Mouse (Mus musculus): ENCODE data around the gene Yaf2.
A peak's percentile ranks its signal among the peaks of the same experiment; 100 is the strongest.

Yaf2 gene

DNA sequence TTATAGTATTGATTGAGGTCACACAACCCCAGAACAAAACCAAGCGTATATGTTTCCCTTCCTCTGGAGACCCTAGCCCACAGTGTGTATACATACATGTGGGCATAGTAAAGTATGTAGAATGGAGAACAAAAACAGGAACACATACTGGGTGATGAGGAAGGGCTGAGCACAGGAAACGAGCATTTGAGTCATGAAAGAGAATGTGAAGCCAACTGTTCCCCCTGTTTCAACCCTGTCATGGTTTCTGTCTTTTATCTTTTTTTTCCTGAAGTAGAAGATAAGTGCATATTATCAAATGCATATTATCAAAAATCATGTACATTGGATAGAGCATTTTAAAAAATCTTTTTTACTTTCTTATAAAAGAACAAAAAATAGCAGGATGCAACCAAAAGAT lies 49.1 kb downstream of the Yaf2 start:
- DNase-seq (ENCODE audit: low read depth in 2 of 2, low spot score in 2 of 2): no peak

DNA sequence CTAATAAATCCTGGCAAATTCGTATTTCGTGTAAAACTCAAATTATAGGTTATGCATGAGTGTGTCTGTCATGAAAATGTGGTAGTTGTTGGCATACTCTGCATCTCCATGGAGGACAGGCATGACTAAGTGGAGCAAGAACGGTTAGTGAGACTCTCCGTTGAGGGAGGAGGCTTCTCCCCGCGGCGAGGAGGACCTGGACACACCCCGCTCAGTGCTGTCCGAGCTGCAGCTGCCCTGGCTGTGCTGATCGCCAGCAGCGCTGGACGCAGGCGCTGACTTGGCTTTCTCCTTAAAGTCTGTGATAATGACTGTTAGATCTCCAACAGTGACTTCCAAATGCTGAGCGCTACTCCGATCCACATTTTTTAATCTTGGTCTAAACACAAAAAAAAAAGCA lies 51.5 kb downstream of the Yaf2 start:
- DNase-seq (ENCODE audit: low read depth in 2 of 2, low spot score in 2 of 2): no peak

DNA sequence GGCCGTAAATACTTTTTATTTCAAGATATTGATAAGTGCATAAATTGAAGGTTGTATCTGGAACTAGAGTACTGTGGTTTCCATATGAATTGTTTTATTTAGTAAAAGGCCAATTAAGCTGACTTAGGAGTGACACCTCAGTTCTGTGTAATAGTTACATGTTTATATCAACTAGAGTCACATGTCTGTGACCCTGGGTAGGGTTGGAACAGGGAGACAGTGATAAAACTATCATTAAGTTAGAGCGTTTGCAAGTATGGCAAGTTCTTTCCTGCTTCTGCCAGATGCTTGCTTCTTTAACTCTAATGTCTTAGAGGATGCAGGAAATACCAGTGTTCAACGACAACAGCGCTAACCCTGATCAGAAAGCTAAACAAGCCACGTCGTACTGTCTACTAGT lies 52.4 kb downstream of the Yaf2 start:
- no peak for DNase-seq (ENCODE audit: low read depth in 2 of 2, low spot score in 2 of 2)

DNA sequence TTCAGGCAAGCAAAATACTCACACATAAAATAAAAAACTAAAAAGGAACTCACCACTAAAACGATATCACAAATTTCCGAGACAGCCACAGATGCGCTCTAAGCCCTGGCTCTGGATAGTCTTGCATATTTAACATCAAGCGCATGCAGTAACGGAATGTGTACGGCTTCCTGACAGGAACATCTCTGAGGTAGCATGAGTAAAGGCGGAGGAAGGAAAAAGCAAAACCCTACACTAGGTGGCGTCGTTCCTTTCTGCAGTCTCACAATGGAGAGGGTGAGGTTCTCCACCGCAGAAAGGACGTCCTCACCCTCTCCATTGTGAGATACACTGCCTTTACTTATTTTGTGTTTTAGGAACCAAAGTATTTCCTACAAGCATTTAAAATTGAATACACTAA lies 53.4 kb downstream of the Yaf2 start:
- DNase-seq (ENCODE audit: low read depth in 2 of 2, low spot score in 2 of 2): no peak

DNA sequence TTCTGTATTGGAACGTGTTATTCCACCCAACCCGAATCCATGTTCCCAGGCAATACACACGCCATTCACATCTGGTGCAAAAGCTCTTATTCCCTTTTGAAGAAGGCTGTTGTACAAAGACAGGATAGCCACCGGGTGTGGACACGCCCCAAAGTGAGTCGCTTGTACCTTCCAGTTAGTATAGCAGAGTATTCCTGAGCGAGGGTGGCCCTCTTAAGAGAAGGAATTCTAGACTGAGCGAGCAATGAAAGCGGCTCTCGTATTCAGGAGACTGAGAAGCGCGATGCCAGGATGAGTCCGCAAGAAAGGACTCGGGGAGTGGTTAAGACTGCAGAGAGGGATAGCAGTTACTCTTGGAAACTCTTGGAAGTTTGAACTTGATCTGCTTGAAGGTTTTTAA lies 60.5 kb downstream of the Yaf2 start:
- no peak for DNase-seq (ENCODE audit: low read depth in 2 of 2, low spot score in 2 of 2)

DNA sequence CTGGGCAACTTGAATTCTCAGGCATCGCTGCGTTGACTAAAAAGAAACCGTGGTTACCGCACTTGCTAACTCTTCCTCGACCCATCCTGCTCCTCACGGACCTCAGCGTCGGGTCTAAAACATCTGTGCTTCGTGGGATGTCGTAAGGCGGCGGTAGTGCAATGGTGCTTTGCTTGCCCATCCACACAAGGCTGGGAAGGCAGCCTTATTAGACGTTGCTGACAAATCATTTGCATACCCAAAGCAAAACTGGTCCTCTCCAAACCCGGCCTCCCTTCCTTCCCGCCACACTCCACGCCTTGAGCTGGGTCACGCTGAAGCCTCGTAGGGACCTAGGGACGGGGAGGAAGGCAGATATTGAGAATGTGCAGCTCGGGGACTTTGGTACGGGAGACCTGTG lies 61.1 kb downstream of the Yaf2 start:
- no peak for DNase-seq (ENCODE audit: low read depth in 2 of 2, low spot score in 2 of 2)

DNA sequence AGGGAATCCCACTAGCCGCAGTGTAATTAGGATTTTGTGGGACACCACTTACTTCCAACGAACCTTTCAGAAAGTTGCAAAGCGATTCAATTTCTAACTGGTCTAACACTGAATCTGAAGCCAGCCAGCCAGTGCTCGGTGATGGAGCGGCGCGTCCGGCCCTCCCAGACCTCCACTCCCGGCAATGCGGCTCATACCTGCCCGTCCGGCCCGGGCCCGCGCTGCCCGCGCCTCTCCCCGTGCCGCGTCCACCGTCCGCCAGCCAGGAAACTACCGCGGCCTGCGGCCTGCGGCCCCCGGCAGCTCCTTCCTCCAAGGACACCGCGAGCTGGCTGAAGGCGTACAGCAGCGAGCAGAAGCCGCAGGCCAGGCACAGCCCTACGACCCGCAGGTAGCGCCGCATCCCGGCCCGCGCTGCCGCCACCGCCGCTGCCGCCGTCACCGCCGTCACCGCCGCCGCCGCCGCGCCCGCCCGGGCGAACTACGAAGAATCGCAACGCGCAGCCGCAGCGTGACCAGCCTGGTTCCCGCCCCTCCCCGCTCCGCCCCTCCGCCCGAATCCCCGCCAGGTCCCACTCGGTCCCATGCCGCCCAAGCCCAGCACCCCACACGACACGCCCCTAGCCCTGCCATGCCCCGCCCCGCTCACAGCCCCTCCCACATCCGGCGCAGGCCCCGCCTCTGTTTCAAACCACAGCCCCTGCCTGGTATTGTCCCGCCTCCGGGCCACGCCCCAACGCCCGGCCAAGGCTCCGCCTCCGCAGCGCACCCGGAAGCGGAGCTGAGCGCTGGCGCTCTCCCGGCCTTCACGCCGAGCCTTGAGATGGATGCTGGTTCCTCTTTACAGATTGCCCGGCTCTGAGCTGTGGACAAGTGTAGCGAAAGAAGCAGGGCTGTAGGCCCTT lies 61.8 kb downstream of the Yaf2 start, which contains the start of gene Gxylt1:
Gene Gxylt1 (minus strand): TSS at position 501 of the 905 bp plus-strand sequence.
- DNase-seq (ENCODE audit: low read depth in 2 of 2, low spot score in 2 of 2): peak; percentile 100

DNA sequence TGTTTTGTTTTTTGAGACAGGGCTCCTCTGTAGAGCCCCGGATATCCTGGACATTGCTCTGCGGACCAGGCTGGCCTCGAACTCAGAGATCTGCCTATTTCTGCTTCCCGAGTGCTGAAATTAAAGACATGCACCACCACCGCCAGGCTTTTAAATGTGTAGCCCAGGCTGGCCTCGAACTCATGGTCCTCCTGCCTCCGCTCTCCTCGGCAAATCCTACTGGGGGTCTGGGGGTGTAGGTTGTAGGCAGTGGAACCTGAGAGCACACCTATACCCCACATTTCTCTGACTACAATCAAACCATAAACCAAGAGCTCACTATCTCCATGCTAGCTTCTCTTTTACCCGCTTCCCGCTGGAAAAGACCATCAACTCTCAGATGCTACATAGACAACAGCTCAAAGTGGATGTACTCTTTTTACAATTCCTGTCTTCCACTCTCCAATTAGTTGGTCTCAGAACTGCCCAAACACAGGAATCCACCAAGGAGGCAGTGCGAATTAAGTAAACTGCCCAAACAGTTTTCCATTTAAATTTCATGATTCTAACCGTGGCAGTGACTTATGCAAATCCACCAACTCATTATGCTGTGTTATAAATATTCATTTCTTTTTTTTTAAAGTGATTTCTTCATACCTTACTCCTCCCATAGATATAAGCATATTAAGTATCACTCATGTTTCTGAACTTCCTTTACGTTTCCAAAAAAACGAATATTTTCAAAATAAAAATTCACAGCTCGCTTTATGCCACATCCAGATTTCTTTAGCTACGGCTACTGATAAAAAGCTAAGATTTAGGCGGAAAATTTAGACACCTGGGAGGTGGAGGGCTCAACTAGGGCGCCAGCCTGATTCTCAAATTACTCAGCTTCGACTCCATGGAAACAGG lies 62.7 kb downstream of the Yaf2 start:
- no peak for DNase-seq (ENCODE audit: low read depth in 2 of 2, low spot score in 2 of 2)

DNA sequence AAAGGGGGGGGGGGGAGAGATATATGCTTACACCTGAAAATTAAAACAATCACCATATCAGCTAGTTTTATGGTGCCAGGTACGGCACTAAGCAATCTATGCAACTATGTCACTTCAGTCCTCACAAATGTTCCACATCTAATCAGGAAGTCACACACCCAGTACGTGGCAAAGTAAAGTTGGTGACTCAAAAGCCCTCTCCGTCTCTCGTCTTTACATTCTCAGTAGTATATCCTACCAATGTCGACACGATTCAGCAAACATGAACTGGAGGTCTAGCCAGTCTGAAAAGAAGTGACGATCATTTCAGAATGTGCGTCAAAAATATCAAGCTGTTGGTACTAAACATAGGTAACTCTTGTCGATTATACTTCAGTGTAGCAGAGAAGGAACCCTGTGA lies 63.8 kb downstream of the Yaf2 start:
- DNase-seq (ENCODE audit: low read depth in 2 of 2, low spot score in 2 of 2): no peak

DNA sequence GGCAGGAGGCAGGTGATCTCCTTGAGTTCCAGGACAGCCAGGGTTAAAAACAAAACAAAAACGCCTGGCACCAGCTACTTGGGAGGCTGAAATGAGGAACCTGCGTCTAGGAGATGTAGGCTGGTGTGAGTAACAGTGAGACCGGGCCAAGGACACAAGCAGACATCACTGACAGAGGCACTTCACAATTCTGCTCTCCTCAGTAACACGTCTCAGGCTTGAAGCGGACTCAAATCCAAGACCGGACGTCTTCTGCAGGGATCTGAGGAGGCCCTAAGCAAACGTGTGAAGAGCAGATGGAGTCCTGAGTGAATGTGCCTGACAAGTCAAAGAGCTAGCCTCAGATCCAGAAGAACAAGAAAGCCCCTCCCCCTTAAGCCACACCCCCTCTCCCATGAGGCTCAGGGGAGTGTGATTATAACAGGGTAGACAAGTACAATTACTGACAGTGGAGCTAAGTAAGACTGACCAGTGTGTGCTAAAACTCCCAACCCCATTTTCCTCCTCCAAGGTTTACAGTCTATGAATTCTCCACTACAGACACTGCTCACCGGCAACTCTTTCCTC lies 66.4 kb downstream of the Yaf2 start:
- DNase-seq (ENCODE audit: low read depth in 2 of 2, low spot score in 2 of 2): no peak

DNA sequence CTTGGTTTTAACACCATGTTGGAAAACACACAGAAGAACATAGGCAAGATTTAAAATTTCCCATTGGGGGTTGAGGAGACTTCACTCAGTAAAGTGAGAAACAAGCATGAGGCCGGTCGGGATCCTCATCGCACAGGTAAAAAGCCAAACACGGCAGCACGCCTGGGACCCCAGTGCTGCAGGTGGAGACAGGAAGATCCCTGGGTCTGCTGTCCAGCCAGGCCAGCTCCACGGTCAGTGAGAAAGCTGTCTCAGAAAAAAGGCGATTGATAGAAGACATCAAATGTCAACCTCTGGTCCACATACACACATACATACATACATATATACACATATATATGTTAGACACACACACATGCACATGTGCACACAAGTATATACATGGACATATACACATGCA lies 67.2 kb downstream of the Yaf2 start:
- DNase-seq (ENCODE audit: low read depth in 2 of 2, low spot score in 2 of 2): no peak

DNA sequence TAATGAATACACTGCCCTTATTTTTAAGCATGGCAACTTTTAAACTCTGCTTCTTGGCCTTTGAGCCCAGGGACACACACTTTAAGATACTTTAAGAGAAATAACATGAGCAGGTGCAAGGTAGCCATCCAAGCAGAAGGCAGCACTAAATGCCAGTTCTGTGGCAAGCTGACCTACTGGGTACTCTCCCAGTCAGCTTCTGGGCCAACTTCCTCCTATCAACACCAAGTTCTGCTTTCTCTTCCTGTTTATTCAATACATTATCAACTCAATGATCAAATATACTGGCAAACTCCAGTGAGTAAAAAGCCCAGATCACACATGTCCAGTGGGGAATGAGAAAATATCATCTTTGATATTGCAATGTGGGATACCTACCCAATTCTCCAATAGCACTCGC lies 68.7 kb downstream of the Yaf2 start:
- no peak for DNase-seq (ENCODE audit: low read depth in 2 of 2, low spot score in 2 of 2)

DNA sequence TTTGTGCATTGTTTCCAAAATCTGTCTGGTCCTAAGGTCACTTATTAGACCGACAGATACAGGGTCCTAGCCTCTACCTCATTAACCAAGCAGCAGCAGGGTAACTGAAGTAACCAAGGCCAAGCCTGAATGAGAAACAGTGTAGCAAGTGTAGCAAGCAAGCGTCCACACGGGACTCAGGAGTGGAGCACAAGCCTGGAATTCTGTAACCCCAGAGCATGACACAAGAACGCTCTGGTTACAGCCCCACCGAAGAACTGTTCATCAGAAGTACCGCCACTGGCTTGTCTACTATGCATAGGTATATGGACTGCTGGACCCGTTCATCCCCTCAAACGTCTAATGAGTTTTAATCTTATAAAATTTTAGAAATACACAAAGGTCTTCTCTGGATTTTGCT lies 69.3 kb downstream of the Yaf2 start:
- no peak for DNase-seq (ENCODE audit: low read depth in 2 of 2, low spot score in 2 of 2)

DNA sequence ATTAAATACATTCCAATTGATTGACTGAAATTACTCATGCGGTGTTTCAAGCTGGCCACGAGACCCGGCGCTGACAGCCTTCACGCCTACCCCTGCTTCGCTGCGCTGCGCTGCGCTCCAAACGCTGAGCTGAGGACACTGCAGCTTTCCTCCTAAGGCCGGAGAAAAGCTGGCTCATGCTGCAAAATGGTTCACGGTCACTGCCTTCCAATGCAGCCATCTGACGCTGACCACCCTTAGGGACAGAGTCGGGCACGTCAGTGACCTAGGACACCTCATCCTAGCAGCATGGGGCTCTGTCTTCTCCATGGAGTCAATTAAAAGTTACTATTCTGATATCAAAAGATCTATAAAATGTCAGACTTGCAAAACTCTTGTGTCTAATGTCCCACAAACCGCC lies 70.4 kb downstream of the Yaf2 start:
- no peak for DNase-seq (ENCODE audit: low read depth in 2 of 2, low spot score in 2 of 2)

DNA sequence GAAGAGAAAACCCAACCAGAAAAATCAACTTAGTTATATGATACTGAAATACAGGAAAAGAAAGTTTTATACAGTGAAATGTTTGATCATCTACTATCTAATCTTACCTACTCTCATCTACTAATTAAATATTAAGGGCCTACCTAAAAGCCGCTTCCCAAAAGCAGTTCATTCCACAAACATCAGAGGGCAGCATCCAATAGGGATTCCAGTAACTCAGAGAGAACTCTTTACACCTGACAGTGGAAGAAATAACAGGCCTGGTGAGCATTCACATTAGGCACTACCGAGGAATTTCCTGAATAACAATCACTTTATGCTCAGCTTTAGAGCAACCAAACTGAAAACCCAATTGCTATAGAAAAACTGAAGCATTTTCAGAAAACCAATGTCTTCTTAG lies 71.0 kb downstream of the Yaf2 start:
- peak; percentile 19 to 45 for DNase-seq (ENCODE audit: low read depth in 2 of 2, low spot score in 2 of 2)

DNA sequence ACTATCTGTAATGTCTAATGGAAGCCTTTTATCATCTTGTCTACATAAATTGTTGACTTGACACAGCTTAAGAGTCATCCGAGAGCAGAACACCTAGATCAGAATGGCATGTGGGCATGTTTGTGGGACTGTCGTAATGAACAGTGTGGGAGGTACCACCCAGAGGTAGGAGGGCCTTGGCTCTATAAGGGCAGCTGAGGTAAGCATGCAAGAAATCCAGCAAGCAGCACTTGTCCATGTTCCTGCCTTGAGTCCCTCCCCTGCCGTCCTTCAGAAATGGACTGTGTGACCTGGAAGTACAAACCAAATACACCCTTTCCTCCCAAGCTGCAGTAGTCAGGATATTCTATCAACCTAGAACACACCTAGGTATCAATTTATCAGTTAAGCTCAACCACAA lies 71.5 kb downstream of the Yaf2 start:
- no peak for DNase-seq (ENCODE audit: low read depth in 2 of 2, low spot score in 2 of 2)

DNA sequence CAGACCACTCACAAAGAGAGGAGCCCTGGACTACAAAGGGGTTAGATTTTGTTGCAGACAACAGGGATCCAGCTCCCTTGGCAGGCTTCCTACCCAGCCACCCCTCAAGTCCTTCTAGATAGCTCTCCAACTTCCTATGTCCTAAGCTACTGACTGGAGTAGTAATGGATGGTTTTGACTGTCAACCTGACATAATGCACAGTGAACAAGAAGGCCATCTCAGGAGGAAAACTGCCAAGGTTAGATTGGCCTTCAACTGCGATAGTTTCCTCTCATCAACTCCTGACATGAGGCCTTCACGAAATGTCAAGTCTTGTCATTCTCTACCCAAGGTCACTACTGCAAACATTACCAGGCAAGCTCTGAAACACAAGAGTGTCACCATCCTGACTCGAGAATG lies 72.5 kb downstream of the Yaf2 start:
- no peak for DNase-seq (ENCODE audit: low read depth in 2 of 2, low spot score in 2 of 2)

DNA sequence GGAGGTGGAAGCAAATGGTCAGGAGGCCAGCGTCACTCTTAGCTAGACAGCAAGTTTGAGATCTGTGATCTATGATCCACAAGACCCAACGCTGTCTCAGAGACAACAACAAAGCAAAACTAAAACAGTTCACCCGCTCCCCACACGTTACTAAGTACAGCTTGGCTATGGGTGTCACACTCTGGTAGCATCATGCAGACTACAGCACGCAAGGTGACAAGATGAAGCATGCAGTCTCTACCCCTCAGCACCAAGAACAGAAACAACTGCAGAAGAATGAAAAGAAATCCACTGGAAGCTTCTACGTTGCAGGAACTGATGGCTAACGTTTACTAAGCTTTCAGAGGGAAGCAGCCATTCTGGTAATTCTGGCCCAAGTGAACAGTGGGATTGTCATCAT lies 73.2 kb downstream of the Yaf2 start:
- DNase-seq (ENCODE audit: low read depth in 2 of 2, low spot score in 2 of 2): no peak

DNA sequence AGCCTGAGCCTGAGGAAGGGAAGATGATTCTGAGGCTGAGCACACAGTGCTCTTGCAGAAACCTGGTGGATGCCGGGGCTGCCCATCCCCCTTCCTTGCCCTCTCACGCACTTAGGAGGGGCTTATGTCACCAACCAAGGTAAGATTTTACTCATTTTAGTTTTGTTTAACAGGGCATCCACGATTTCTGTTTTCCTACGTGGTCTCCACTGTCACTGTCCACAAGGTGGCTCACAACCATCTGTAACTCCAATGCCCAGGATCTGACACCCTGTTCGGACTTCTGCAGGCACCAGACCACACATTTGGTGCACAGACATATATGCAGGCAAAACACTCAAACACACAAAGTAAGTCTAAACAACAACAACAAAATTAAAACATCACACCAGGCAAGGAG lies 73.9 kb downstream of the Yaf2 start:
- DNase-seq (ENCODE audit: low read depth in 2 of 2, low spot score in 2 of 2): no peak

DNA sequence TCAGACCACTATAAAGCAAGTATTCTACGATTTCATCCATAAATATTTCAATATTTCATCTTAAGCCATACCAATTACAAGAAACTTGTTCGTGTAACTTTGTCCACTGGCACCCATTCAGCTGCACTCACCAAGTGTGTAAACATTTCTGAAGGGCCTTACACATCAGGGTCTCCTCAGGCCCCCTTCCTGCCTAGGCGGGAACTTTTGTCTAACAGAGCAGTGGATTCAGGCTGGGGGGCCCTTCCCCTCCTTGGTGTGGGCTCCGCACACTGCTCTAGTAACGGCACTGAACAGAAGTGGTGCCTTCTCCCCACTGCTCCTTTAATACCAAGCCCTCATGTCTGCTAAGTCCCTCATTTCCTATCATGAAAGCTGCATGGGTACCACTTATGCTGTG lies 74.5 kb downstream of the Yaf2 start:
- DNase-seq (ENCODE audit: low read depth in 2 of 2, low spot score in 2 of 2): no peak

DNA sequence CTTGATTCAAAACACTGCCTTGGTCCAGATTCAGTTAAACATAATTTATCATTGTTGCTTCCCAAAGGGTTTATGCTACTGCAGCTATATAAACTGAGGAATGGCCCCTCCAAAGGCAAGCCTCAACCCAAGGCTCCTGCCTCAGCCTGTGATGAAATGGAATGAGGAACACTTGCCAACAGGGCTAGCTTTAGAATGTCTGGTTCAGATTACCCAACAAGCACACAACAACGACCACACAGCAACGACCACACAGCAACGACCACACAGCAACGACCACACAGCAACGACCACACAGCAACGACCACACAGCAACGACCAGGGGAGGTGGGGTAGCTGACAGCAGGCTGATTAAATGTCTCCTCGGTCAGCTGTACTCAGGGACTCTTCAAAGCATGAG lies 76.8 kb downstream of the Yaf2 start:
- DNase-seq (ENCODE audit: low read depth in 2 of 2, low spot score in 2 of 2): no peak

DNA sequence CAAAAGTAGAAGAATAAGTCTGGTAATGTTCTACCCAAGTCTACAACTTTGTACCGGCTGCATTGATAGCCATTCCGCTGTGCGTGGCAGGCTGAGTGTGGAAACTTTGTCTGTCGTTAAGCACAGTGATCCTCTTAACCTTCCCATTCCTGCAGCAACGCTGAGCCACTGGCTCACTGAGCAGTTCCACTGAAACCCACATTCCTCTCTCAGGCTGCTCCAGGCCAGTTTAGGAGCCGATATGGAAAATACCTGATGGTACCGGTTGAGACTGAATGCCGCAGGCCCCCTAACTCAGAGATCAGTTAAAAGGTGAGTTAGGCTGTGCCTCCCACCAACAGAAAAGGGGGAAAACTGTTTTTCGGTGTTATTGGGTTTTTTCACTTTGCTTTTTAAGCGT lies 81.4 kb downstream of the Yaf2 start:
- DNase-seq (ENCODE audit: low read depth in 2 of 2, low spot score in 2 of 2): no peak

All from CD8-positive naive resting alpha-beta T cell, adult 2 months (primary cell).